Mouse (Mus musculus): ENCODE results near the gene Gxylt2. TPM values are rescaled to one million over a fixed set of nuclear protein-coding genes. Genes with fewer than 3 reads are reported as not detected.

Gene Gxylt2
- total RNA-seq (2021), result 1 to 10 TPM; 2.1 to 2.7 TPM

DNA sequence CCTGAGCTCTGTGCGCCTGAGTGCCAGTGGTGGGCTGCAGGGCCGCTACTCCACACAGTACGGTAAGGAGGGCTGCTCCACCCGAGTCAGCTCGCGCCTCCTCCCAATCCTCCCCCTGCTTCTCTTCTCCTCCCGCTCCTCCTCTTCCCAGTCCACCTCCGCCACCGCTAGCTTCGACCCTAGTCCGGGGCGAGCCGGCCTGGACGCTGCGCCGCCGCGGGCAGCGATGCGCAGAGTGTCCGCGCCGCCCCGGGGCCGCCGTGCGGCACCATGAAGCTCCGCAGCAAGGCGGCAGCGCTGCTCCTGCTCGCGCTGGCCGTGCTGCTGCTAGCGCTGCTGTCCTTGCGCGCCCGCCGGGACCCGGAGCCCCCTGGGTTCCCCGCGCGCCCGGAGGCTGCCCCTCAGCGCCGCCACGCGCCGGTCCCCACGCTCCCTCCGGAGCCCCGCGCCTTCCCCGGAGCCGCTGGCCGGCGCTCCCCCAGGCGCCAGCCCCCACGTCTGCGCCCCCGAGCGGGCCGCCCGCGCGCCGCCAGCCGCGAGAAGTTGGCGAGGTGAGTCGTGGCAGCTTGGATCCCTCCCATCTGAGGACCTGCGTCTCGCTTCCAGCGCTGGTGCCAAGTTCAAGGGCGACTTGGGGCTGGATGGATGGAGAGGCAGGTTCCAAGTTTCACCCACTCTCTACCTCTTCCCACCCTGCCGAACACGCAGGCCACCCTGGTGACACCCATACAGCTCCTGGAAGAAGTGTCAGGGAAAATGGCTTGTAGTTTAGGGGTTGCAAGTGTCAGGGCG, at the start of gene Gxylt2:
Gxylt2 (plus strand) TSS at position 161 of the 792 bp plus-strand sequence.
- intact Hi-C loops (cut with DNase I), result no loop called here

GRCm38 (mm10) chr6:100660395-100660794, 44.1 kb upstream of the Gxylt2 start:
- peak; percentile 92 for DNase-seq
- intact Hi-C loops (cut with DNase I), result no loop called here

More for the DNA sequence above, at the start of gene Gxylt2:
- peak; percentile 47 for DNase-seq

GRCm38 (mm10) chr6:100662224-100662623, 42.3 kb upstream of the Gxylt2 start:
- intact Hi-C loops (cut with DNase I), result no loop called here
- no peak for DNase-seq

DNA sequence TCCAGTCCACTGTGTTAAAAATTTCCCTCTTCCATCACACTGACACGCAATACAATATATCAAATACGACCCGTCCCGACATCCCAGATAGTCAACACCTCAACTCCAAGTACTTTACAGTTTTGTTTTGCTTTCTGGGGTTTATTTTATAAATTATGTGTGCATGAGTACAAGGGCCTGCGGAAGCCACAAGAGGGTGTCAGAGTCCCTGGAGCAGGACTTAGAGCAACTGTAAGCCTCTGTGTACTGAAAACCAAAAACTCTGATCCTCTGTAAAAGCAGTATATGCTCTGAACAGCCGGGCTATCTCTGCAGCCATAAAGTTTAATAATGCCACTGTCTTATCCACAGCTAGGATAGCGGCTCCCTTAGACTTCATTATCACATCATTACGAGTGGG, 36.9 kb upstream of the Gxylt2 start:
- no peak for DNase-seq
- intact Hi-C loops (cut with DNase I), result no loop called here

DNA sequence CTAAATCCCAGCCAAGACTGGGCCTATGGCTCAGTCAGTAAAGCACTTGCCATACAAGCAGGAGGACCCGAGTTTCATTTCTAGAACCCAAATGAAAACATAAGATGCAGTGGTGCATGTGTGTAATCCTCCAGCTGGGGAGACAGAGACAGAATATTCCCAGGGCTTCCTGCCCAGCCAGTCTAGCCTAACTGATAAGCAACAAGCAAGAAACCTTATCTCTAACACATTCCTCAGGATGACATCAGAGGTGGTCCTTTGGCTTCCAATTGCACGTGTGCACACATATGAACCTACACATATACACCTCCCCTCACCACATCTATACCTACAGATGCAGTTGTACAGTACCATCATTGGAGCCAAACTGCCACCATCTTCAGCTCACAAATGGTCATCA, 35.7 kb upstream of the Gxylt2 start:
- intact Hi-C loops (cut with DNase I), result no loop called here
- no peak for DNase-seq

DNA sequence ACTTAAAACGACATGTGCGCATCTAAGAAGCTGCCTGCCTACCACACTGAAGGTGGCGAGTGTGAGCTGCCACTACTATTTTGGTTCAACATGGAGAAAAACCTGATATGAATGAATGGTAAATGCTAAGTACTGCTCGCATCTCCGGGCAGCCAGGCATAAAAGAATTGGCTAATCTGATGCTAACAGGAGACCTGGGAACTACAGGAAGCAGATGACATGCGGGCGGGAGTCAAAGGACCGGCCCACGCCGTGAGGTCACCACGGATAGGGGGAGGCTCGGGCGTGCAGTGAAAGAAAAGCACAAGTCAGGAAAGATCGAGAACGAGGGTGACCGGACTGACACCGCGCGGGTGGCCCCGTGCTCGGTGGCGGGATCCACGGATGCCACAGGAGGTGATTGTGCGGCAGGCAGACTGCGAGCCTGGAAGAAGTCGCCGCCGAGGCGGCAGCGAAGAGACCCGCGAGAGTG, 34.1 kb upstream of the Gxylt2 start:
- peak; percentile 29 for DNase-seq
- intact Hi-C loops (cut with DNase I), result loop anchor here (10.0 kb wide), 1 partner anchor 584 kb away; no protein-coding TSS in a partner anchor

DNA sequence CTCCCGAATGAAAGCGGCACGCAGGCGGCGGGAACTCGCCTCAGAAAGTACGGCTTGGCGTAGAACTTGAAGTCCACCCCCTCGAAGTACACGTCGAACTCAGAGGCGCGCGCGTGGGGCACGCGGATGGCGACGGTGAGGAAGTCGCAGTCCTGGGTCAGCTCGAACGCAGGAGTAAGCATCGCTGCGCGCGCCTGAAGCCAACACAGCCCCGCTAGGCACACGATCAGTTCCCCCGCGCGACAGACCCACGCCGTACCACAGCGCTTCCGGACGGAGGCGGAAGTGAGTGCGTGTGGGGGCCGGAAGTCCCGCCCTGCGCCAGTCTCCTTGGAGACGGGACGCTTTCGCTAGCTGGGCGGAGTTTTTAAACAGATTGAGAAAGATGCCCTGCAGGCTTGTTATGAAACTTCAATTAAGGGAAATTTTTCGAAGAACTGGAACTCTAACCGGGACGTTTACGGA, 33.6 kb upstream of the Gxylt2 start, which contains the start of gene Shq1:
Shq1 (minus strand) TSS at position 278 of the 465 bp plus-strand sequence.
- intact Hi-C loops (cut with DNase I), result loop anchor here (10.0 kb wide), 1 partner anchor 584 kb away; no protein-coding TSS in a partner anchor
- peak; percentile 86 for DNase-seq

DNA sequence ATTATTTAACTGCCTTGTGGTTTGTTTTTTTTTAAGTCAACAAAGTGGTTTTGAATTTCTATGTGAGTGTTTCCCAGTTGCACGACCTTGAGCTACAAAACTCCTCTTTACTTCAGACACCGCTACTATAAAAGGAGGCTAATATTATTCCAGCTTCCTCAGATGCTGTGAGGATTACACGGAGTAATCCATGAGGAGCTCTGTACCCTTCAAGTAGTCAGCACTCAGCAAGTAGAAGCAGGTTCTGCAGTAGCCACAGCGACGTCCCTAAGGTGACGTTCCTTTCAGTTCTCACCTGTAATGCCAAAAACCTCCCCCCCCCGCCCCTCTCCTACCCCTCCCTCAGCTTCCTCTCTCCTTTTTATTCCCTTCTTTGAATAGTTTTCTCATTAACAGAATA, 33.1 kb upstream of the Gxylt2 start:
- no peak for DNase-seq
- intact Hi-C loops (cut with DNase I), result loop anchor here (10.0 kb wide), 1 partner anchor 583 kb away; no protein-coding TSS in a partner anchor

DNA sequence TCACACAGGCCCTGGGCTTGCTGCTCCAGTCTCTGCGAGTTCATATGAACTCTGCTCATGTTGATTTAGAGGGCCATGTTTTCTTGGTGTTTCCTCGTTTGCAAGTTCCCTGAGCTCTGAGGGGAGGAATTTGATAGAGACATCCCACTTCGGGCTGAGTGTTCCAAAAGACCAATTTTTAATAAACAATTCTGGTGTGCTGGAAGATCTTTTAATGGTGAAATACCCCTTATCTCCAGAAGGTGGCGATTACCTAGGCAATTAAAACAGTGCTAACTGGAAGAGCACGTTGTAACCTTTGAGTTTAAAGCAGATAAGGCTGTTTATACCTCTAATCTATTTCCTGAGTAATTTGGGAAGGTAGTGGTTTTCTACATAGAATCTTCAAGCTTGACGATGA, 29.6 kb upstream of the Gxylt2 start:
- intact Hi-C loops (cut with DNase I), result loop anchor here (2.0 to 10.0 kb wide), 2 partner anchors 202 to 580 kb away; no protein-coding TSS in a partner anchor
- DNase-seq, result no peak

DNA sequence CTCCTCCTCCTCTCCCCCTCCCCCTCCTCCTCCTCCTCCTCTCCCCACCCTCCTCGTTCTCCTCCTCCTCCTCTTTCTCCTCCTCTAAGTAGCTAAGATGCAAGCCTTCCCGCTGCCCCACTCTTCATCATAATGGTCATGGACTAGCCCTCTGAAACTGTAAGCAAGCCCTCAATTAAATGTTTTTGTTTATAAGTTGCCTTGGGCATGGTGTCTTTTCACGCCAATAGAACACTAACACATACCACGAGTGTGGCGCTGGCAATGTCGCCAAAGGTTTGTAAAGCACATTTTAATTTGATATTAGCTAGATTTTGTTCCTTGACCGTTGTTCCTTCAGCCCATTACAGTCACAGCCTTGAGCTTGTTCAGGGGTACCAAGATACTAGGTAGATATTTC, 28.1 kb upstream of the Gxylt2 start:
- intact Hi-C loops (cut with DNase I), result loop anchor here (10.0 kb wide), 1 partner anchor 578 kb away; no protein-coding TSS in a partner anchor
- no peak for DNase-seq

DNA sequence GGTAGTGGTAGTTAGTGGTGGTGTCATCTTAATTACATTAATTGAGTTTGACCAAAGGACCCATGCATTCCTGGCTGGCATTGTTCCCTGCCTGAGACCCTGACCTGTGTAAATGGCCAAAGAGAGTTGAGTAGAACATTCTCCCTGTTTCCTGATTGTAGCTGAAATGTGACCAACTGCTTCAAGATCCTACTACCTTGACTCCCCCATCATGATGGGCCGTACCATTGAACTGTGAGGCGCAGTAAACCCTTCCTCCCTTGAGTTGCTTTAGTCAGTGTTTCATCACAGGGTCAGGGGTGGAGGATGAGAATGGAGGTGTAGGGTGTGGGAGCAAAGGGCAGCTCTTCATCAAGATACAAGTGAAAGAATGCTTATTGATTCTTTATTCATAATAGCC, 25.9 kb upstream of the Gxylt2 start:
- intact Hi-C loops (cut with DNase I), result loop anchor here (10.0 kb wide), 1 partner anchor 576 kb away; no protein-coding TSS in a partner anchor
- no peak for DNase-seq

- intact Hi-C loops (cut with DNase I), result no loop called here
- no peak for DNase-seq
Observed at GRCm38 (mm10) chr6:100686341-100686740, 18.2 kb upstream of the Gxylt2 start.

DNA sequence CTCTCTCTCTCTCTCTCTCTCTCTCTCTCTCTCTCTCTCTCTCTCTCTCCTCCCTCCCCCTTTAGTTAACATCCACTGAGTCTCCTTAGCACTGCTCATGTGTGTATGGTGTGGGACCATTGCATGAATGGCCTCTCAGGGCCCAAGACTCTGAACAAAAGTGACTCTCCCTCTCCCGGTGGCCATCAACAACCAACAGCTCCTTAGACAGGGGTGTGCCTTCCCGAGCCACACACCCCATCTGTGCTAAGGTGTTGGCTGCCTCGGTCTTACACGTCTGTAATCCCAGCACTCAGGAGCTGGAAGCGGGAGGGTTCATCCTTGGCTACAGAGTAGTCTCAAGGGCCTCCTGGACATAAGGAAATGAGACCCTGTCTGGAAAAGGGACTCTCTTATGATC, 4.5 kb upstream of the Gxylt2 start:
- DNase-seq, result no peak
- intact Hi-C loops (cut with DNase I), result no loop called here

DNA sequence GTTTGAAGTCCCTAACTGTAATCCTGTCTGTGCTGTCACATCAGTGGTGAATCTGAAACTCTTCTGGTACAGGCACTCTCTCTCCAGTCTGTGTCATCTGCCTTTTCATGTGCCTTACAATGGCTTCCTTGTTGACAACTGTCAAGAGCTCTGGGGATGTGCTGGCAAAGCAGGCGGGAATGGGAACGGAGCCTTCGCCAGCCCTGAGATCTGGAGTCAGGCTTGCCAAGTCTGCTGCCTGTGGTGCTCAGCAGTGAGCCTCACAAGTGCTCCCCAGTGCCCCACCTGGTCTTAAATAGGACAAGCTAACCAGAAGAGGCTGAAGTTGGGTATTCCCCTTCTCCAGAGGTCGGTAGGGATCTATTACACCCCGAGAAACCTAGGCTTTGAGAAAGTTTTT, 3.8 kb upstream of the Gxylt2 start:
- DNase-seq, result peak; percentile 44
- intact Hi-C loops (cut with DNase I), result no loop called here

- intact Hi-C loops (cut with DNase I), result no loop called here
Observed at GRCm38 (mm10) chr6:100704197-100704573, 349 bp upstream of the Gxylt2 start.

GRCm38 (mm10) chr6:100705366-100705811, 855 bp downstream of the Gxylt2 start:
- DNase-seq, result no peak
- intact Hi-C loops (cut with DNase I), result no loop called here

More at GRCm38 (mm10) chr6:100704197-100704573, 349 bp upstream of the Gxylt2 start:
- no peak for DNase-seq

DNA sequence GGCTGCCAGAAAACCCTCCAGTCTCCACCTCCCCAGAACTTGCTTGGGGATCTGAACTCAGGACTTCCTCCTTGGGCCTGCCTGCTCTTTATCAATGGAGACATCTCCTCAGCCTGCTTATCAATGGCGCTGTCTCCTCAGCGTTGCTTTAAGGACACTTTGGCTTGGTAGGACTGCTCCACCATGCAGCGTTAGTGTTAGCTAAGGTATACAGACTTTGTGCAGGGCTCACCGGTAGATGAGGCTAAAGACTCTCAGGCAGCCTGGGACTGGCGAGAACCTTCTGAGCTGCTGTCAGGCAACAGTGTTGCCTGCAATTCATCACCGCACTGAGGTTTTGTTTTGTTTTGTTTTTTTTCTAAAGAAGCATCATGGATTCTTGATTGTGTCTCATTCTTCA, 2.3 kb downstream of the Gxylt2 start:
- no peak for DNase-seq
- intact Hi-C loops (cut with DNase I), result no loop called here

- intact Hi-C loops (cut with DNase I), result no loop called here
- no peak for DNase-seq
Observed at GRCm38 (mm10) chr6:100707557-100707956, 3.0 kb downstream of the Gxylt2 start.

DNA sequence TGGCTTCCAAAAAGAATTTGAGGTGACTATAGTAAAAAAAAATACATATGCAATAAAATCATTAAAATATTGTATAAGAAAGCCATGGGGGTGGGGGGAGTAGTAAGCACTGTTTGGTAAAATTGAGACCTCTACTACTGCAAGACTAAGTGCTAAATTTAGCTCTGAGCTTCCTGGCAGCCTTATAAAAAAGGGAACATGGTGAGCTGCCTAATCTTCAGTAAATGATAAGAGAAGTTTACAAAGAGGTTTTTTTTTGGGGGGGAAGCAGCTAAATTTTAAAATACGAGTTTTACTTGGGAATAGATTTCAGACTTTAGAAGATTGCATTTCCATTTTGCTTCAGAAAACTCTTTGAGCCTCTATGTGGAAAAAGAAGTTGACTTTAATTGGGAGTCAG, 3.7 kb downstream of the Gxylt2 start:
- DNase-seq, result no peak
- intact Hi-C loops (cut with DNase I), result no loop called here

GRCm38 (mm10) chr6:100708996-100709395, 4.5 kb downstream of the Gxylt2 start:
- peak; percentile 40 for DNase-seq
- intact Hi-C loops (cut with DNase I), result no loop called here

- peak; percentile 72 for DNase-seq
- intact Hi-C loops (cut with DNase I), result no loop called here
Observed at GRCm38 (mm10) chr6:100709483-100709882, 4.9 kb downstream of the Gxylt2 start.

DNA sequence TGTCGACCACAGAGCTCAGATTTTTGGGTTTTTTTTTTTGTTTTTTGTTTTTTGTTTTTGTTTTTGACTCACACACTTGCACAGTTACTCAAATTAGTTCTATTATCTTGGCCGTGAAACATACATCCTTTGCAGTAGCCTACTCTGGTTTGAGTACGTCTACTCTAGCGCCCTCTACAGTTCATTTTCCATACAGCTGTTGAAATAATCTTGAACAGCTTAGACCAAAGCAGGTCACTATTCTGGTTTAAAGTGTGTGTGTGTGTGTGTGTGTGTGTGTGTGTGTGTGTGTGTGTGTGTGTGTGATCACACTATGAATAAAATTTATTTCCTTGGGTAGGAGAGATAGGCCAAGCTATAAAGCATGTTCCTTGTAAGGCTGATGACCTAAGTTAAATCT, 5.6 kb downstream of the Gxylt2 start:
- no peak for DNase-seq
- intact Hi-C loops (cut with DNase I), result no loop called here

Measured in left cerebral cortex, postnatal 4 days (tissue).